Mouse (Mus musculus) olfactory bulb, adult 2 months (tissue): ENCODE results near the gene Optc. TPM values are rescaled to one million over a fixed set of nuclear protein-coding genes. Genes with fewer than 3 reads are reported as not detected.

Experiments used
- H3K27ac ChIP-seq: fragments of 200-500 bp; 2 replicates; pipeline ENCODE4 v1.5.1; 2012; ENCODE audit warnings: low read depth, low read length; ENCODE audit not compliant: insufficient read depth
- H3K4me1 ChIP-seq: fragments of 200-500 bp; 2 replicates; pipeline ENCODE4 v1.6.1; 2012; ENCODE audit warnings: low read length; ENCODE audit not compliant: control insufficient read depth, insufficient read depth
- H3K4me3 ChIP-seq: fragments of 200-500 bp; 2 replicates; pipeline ENCODE4 v1.5.1; 2012; ENCODE audit warnings: mild to moderate bottlenecking, low read depth, low read length, moderate library complexity; ENCODE audit not compliant: insufficient read depth
- CTCF ChIP-seq: fragments of 200-500 bp; IDR thresholded peaks from 2 replicates; pipeline ENCODE4 v1.5.1; 2012; ENCODE audit warnings: low read depth, mild to moderate bottlenecking, low read length, moderate library complexity; ENCODE audit not compliant: insufficient read depth
- POLR2A ChIP-seq: fragments of 200-500 bp; IDR thresholded peaks from 2 replicates; pipeline ENCODE4 v1.6.1; 2012; ENCODE audit warnings: mild to moderate bottlenecking, low read depth, low read length, moderate library complexity; ENCODE audit not compliant: insufficient read depth
- WGBS: fragments of 180-500 bp; shearing (Covaris S2); methylation state at CpG from one replicate; pipeline ENCODE4 v1.1.7; 2018; 5-methylcytosine and 5-hydroxymethylcytosine counted together
- polyA plus RNA-seq: library from polyadenylated mRNA; stranded (reverse); fragments of >200 nt; gene quantifications from 2 replicates; pipeline ENCODE4 v1.2.4, GENCODE M21; 2012; ENCODE audit warnings: low replicate concordance; ENCODE audit not compliant: missing spikeins, insufficient read depth, insufficient read length

Gene Optc
- polyA plus RNA-seq, 1 experiment: not detected

GRCm38 (mm10) chr1:133908659-133909575 is 1.1 kb upstream of the Optc start:
- TF ChIP-seq POLR2A: no peak
- TF ChIP-seq CTCF: no peak
- Histone ChIP-seq H3K4me1 (peaks cover 34% of the 10 kb centered on the region), H3K4me3 (peak overlapping the region; percentile 43), H3K27ac (peak overlapping the region; percentile 71)
- 7% methylated on average over 27 of the region's 27 CpGs for WGBS

GRCm38 (mm10) chr1:133906420-133906819 is 1.4 kb downstream of the Optc start:
- TF ChIP-seq CTCF (no peak), POLR2A (no peak)
- Histone ChIP-seq H3K4me3 (no peak overlapping the region), H3K27ac (no peak overlapping the region), H3K4me1 (peaks cover 30% of the 10 kb centered on the region)
- WGBS: 49% methylated on average over 12 of the region's 12 CpGs

- Histone ChIP-seq H3K4me1 (peaks cover 19% of the 10 kb centered on the region), H3K27ac (no peak overlapping the region), H3K4me3 (no peak overlapping the region)
- 67% methylated on average over 9 of the region's 9 CpGs for WGBS
- no peak for TF ChIP-seq POLR2A
- no peak for TF ChIP-seq CTCF
Observed at GRCm38 (mm10) chr1:133900825-133901224, 7.0 kb downstream of the Optc start.

- TF ChIP-seq CTCF (no peak), POLR2A (no peak)
- 75% methylated on average over 9 of the region's 9 CpGs for WGBS
- no peak overlapping the region for H3K27ac ChIP-seq
Observed at GRCm38 (mm10) chr1:133899043-133899542, 8.7 kb downstream of the Optc start.

GRCm38 (mm10) chr1:133897293-133897692 is 10.5 kb downstream of the Optc start:
- no peak for TF ChIP-seq POLR2A
- TF ChIP-seq CTCF: no peak
- Histone ChIP-seq H3K4me3 (no peak overlapping the region), H3K4me1 (peaks cover 25% of the 10 kb centered on the region), H3K27ac (no peak overlapping the region)
- WGBS: 66% methylated on average over 6 of the region's 6 CpGs

More at GRCm38 (mm10) chr1:133899043-133899542, 8.7 kb downstream of the Optc start:
- peaks cover 19% of the 10 kb centered on the region for H3K4me1 ChIP-seq
- H3K4me3 ChIP-seq: no peak overlapping the region

GRCm38 (mm10) chr1:133891489-133891888 is 16.3 kb downstream of the Optc start:
- no peak overlapping the region for H3K27ac ChIP-seq
- H3K4me1 ChIP-seq: peaks cover 33% of the 10 kb centered on the region
- no peak for TF ChIP-seq POLR2A
- TF ChIP-seq CTCF: no peak
- WGBS: 44% methylated on average over 5 of the region's 5 CpGs
- H3K4me3 ChIP-seq: no peak overlapping the region

- Histone ChIP-seq H3K27ac (no peak overlapping the region), H3K4me1 (peaks cover 43% of the 10 kb centered on the region), H3K4me3 (no peak overlapping the region)
- TF ChIP-seq CTCF: no peak
- no peak for TF ChIP-seq POLR2A
- 42% methylated on average over 20 of the region's 20 CpGs for WGBS
Observed at GRCm38 (mm10) chr1:133889949-133890598, 17.7 kb downstream of the Optc start.

- WGBS: 81% methylated on average over 5 of the region's 5 CpGs
- Histone ChIP-seq H3K27ac (peak overlapping the region; percentile 56; the same call in 1 of the 2 replicates), H3K4me3 (no peak overlapping the region), H3K4me1 (peaks cover 60% of the 10 kb centered on the region)
- TF ChIP-seq CTCF: no peak
- TF ChIP-seq POLR2A: no peak
Observed at GRCm38 (mm10) chr1:133887538-133888250, 20.1 kb downstream of the Optc start.
